Mouse (Mus musculus) MEL (cell line): ENCODE results near the gene Babam2. TPM values are rescaled to one million over a fixed set of nuclear protein-coding genes. Genes with fewer than 3 reads are reported as not detected.

Source experiments
- DNase-seq: peaks from one replicate; pipeline ENCODE4 v3.0.0; 2011; ENCODE audit warnings: low read depth, low spot score
- H3K27ac ChIP-seq: 2 replicates; pipeline ENCODE4 v1.5.1; 2012; ENCODE audit warnings: low read depth, mild to moderate bottlenecking, control low read depth, low read length, moderate library complexity; ENCODE audit not compliant: control insufficient read depth
- H3K27me3 ChIP-seq, 2 experiments: fragments of 150-350 bp in 1 of 2; sonication (generic) in 1 of 2; 2 replicates each; pipeline ENCODE4 v1.6.1; 2012; ENCODE audit warnings: low read length in 2 of 2, mild to moderate bottlenecking in 2 of 2, improper control_type of control experiment in 1 of 2, moderate library complexity in 1 of 2; ENCODE audit not compliant: insufficient read depth in 2 of 2, control insufficient read depth in 1 of 2
- H3K36me3 ChIP-seq, 2 experiments: 2 replicates each; pipeline ENCODE4 v1.6.1; 2012 to 2014; ENCODE audit warnings: low read length in 2 of 2, improper control_type of control experiment in 1 of 2, inconsistent platforms in 1 of 2, mild to moderate bottlenecking in 1 of 2; ENCODE audit not compliant: insufficient read depth in 2 of 2, control insufficient read depth in 1 of 2
- H3K4me1 ChIP-seq, 2 experiments: fragments of 150-350 bp in 1 of 2; sonication (generic) in 1 of 2; 2 replicates each; pipeline ENCODE4 v1.6.1; 2012; ENCODE audit warnings: low read length in 2 of 2, improper control_type of control experiment in 1 of 2, mild to moderate bottlenecking in 1 of 2; ENCODE audit not compliant: insufficient read depth in 2 of 2, control insufficient read depth in 1 of 2
- H3K4me3 ChIP-seq, 2 experiments: fragments of 150-350 bp in 1 of 2; sonication (generic) in 1 of 2; 2 replicates each; pipeline ENCODE4 v1.5.1; 2012; ENCODE audit warnings: low read depth in 2 of 2, low read length in 2 of 2, mild to moderate bottlenecking in 2 of 2, moderate library complexity in 2 of 2, control low read depth in 1 of 2, improper control_type of control experiment in 1 of 2; ENCODE audit not compliant: control insufficient read depth in 1 of 2, insufficient read depth in 1 of 2
- H3K79me2 ChIP-seq: 2 replicates; pipeline ENCODE4 v1.6.1; 2012; ENCODE audit warnings: mild to moderate bottlenecking, low read length, moderate library complexity; ENCODE audit not compliant: control insufficient read depth, poor library complexity, insufficient read depth
- H3K9ac ChIP-seq: 2 replicates; pipeline ENCODE4 v1.6.1; 2012; ENCODE audit warnings: low read depth, mild to moderate bottlenecking, control low read depth, low read length, moderate library complexity; ENCODE audit not compliant: control insufficient read depth, poor library complexity, severe bottlenecking
- H3K9me3 ChIP-seq: fragments of 150-350 bp; sonication (generic); replicated peaks from 2 replicates; pipeline ENCODE4 v1.6.1; 2012; ENCODE audit warnings: mild to moderate bottlenecking, low read length, improper control_type of control experiment, moderate library complexity; ENCODE audit not compliant: insufficient read depth
- CHD2 ChIP-seq: IDR thresholded peaks from 2 replicates; pipeline ENCODE4 v1.6.1; 2011; ENCODE audit warnings: low read length, improper control_type of control experiment
- CTCF ChIP-seq, 3 experiments: IDR thresholded peaks in 2 of 3; conservative IDR thresholded peaks in 1 of 3; 2 replicates each; pipeline ENCODE4 v1.5.1; 2011 to 2012; ENCODE audit warnings: low read length in 3 of 3, low read depth in 2 of 3, mild to moderate bottlenecking in 2 of 3, improper control_type of control experiment in 1 of 3, inconsistent platforms in 1 of 3, mixed read lengths in 1 of 3, moderate library complexity in 1 of 3; ENCODE audit not compliant: control insufficient read depth in 1 of 3, insufficient read depth in 1 of 3, poor library complexity in 1 of 3, severe bottlenecking in 1 of 3
- E2F4 ChIP-seq: IDR thresholded peaks from 2 replicates; pipeline ENCODE4 v1.6.1; 2011; ENCODE audit warnings: low read depth, low read length, improper control_type of control experiment, borderline replicate concordance
- EP300 ChIP-seq, 2 experiments: IDR thresholded peaks; 2 replicates each; pipeline ENCODE4 v1.6.1; 2011; ENCODE audit warnings: improper control_type of control experiment in 2 of 2, low read length in 2 of 2, low read depth in 1 of 2, mild to moderate bottlenecking in 1 of 2
- ETS1 ChIP-seq: IDR thresholded peaks from 2 replicates; pipeline ENCODE4 v1.6.1; 2012; ENCODE audit warnings: low read depth, mild to moderate bottlenecking, inconsistent platforms, low read length, improper control_type of control experiment, moderate library complexity
- GABPA ChIP-seq: IDR thresholded peaks from 2 replicates; pipeline ENCODE4 v1.6.1; 2012; ENCODE audit warnings: low read depth, mild to moderate bottlenecking, inconsistent platforms, low read length, improper control_type of control experiment, moderate library complexity
- GATA1 ChIP-seq: IDR thresholded peaks from 2 replicates; pipeline ENCODE4 v1.6.1; 2011; ENCODE audit warnings: low read depth, low read length, improper control_type of control experiment
- HCFC1 ChIP-seq: IDR thresholded peaks from 2 replicates; pipeline ENCODE4 v1.6.1; 2012; ENCODE audit warnings: low read depth, mild to moderate bottlenecking, inconsistent platforms, low read length, improper control_type of control experiment, moderate library complexity
- MAZ ChIP-seq: IDR thresholded peaks from 2 replicates; pipeline ENCODE4 v1.6.1; 2012; ENCODE audit warnings: low read depth, mild to moderate bottlenecking, inconsistent platforms, low read length, improper control_type of control experiment
- MEF2A ChIP-seq: IDR thresholded peaks from 2 replicates; pipeline ENCODE4 v1.6.1; 2014; ENCODE audit warnings: low read depth, mild to moderate bottlenecking, inconsistent platforms, low read length, improper control_type of control experiment; ENCODE audit not compliant: poor library complexity, insufficient replicate concordance, severe bottlenecking; ENCODE audit errors: extremely low read depth
- MYB ChIP-seq: IDR thresholded peaks from 2 replicates; pipeline ENCODE4 v1.6.1; 2011; ENCODE audit warnings: mild to moderate bottlenecking, low read depth, low read length, improper control_type of control experiment
- NELFE ChIP-seq: IDR thresholded peaks from 2 replicates; pipeline ENCODE4 v1.6.1; 2011; ENCODE audit warnings: low read depth, low read length, improper control_type of control experiment
- NRF1 ChIP-seq: IDR thresholded peaks from 2 replicates; pipeline ENCODE4 v1.6.1; 2014; ENCODE audit warnings: low read depth, mild to moderate bottlenecking, inconsistent platforms, low read length, improper control_type of control experiment, moderate library complexity; ENCODE audit not compliant: poor library complexity, insufficient read depth, severe bottlenecking
- POLR2A ChIP-seq, 2 experiments: IDR thresholded peaks; 2 replicates each; pipeline ENCODE4 v1.6.1; 2011 to 2012; ENCODE audit warnings: low read length in 2 of 2, mild to moderate bottlenecking in 2 of 2, control low read depth in 1 of 2, improper control_type of control experiment in 1 of 2, low read depth in 1 of 2, moderate library complexity in 1 of 2; ENCODE audit not compliant: control insufficient read depth in 1 of 2, insufficient read depth in 1 of 2, poor library complexity in 1 of 2
- POLR2AphosphoS2 ChIP-seq: IDR thresholded peaks from 2 replicates; pipeline ENCODE4 v1.6.1; 2011; ENCODE audit warnings: low read length, improper control_type of control experiment
- RCOR1 ChIP-seq: IDR thresholded peaks from 2 replicates; pipeline ENCODE4 v1.6.1; 2012; ENCODE audit warnings: low read depth, mild to moderate bottlenecking, inconsistent platforms, low read length, improper control_type of control experiment
- SIN3A ChIP-seq: IDR thresholded peaks from 2 replicates; pipeline ENCODE4 v1.6.1; 2012; ENCODE audit warnings: low read length, improper control_type of control experiment, inconsistent platforms
- SMC3 ChIP-seq: IDR thresholded peaks from 2 replicates; pipeline ENCODE4 v1.6.1; 2011; ENCODE audit warnings: low read depth, low read length, improper control_type of control experiment
- TCF12 ChIP-seq: IDR thresholded peaks from 2 replicates; pipeline ENCODE4 v1.6.1; 2014; ENCODE audit warnings: low read depth, mild to moderate bottlenecking, inconsistent platforms, low read length, improper control_type of control experiment, moderate library complexity
- UBTF ChIP-seq: IDR thresholded peaks from 2 replicates; pipeline ENCODE4 v1.6.1; 2012; ENCODE audit warnings: low read depth, mild to moderate bottlenecking, inconsistent platforms, low read length, improper control_type of control experiment, moderate library complexity, borderline replicate concordance; ENCODE audit not compliant: insufficient read depth
- USF2 ChIP-seq, 2 experiments: IDR thresholded peaks; 2 replicates each; pipeline ENCODE4 v1.6.1; 2011 to 2012; ENCODE audit warnings: improper control_type of control experiment in 2 of 2, low read length in 2 of 2, borderline replicate concordance in 1 of 2, inconsistent platforms in 1 of 2, low read depth in 1 of 2, mild to moderate bottlenecking in 1 of 2; ENCODE audit not compliant: insufficient read depth in 1 of 2
- ZC3H11A ChIP-seq: IDR thresholded peaks from 2 replicates; pipeline ENCODE4 v1.6.1; 2012; ENCODE audit warnings: low read depth, mild to moderate bottlenecking, inconsistent platforms, low read length, improper control_type of control experiment
- ZNF384 ChIP-seq: IDR thresholded peaks from 2 replicates; pipeline ENCODE4 v1.6.1; 2012; ENCODE audit warnings: low read depth, mild to moderate bottlenecking, inconsistent platforms, low read length, improper control_type of control experiment
- polyA plus RNA-seq, 2 experiments: library from polyadenylated mRNA; stranded (reverse) in 1 of 2; unstranded in 1 of 2; fragments of >175 nt in 1 of 2; fragments of >200 nt in 1 of 2; gene quantifications; 2 replicates each; pipeline versions ENCODE4 v1.2.1 to v1.2.4; 2012; ENCODE audit warnings: low replicate concordance in 2 of 2, low read depth in 1 of 2; ENCODE audit not compliant: insufficient read length in 2 of 2, insufficient read depth in 1 of 2, missing spikeins in 1 of 2
- total RNA-seq: library from RNA; depleted of rRNA; stranded (reverse); fragments of 300-350 nt; gene quantifications from 2 replicates; pipeline ENCODE4 v1.2.3, GENCODE M21; 2012

Gene Babam2
- total and polyA plus RNA-seq, 3 experiments: 43.3 to 86.6 TPM; not detected in 1

- Histone ChIP-seq H3K9me3 (no peaks in the 10 kb centered on the region), H3K79me2 (no peaks in the 10 kb centered on the region), H3K36me3 (peaks cover 0 to 17% of the 10 kb centered on the region in 2 experiments; a peak in 2 of 4 replicates), H3K9ac (no peak overlapping the region), H3K4me1 (peaks cover 4 to 9% of the 10 kb centered on the region in 2 experiments), H3K4me3 (no peak overlapping the region), H3K27ac (no peak overlapping the region), H3K27me3 (no peaks in the 10 kb centered on the region)
- no peak for DNase-seq
- TF ChIP-seq RCOR1 (no peak), MEF2A (no peak), HCFC1 (no peak), SIN3A (no peak), GATA1 (no peak), NELFE (no peak), CHD2 (no peak), ZNF384 (no peak), GABPA (no peak), E2F4 (no peak), NRF1 (no peak), ETS1 (no peak), MAZ (no peak), TCF12 (no peak)
These were observed 337.1 kb downstream of the Babam2 start for GRCm38 (mm10) chr5:32034475-32035054.

GRCm38 (mm10) chr5:32035721-32036320, 338.3 kb downstream of the Babam2 start:
- no peak overlapping the region for H3K4me3 ChIP-seq
- TF ChIP-seq POLR2A (IDR thresholded peaks at IDR 0.05; ENCODE audit: control insufficient read depth in 1 of 2, insufficient read depth in 1 of 2, low read depth in 1 of 2, low read length in 2 of 2, poor library complexity in 1 of 2) (no peak), ETS1 (no peak), MYB (no peak), ZC3H11A (no peak), POLR2AphosphoS2 (no peak), NELFE (no peak), MAZ (no peak), TCF12 (no peak), USF2 (IDR thresholded peaks at IDR 0.05; ENCODE audit: borderline replicate concordance in 1 of 2, insufficient read depth in 1 of 2, low read depth in 1 of 2, low read length in 2 of 2) (no peak), CTCF (IDR thresholded peaks at IDR 0.05 in 2 of 3, conservative IDR thresholded peaks at IDR 0.05 in 1 of 3; ENCODE audit: control insufficient read depth in 1 of 3, insufficient read depth in 1 of 3, low read depth in 2 of 3, low read length in 3 of 3, poor library complexity in 1 of 3, severe bottlenecking in 1 of 3) (no peak), UBTF (no peak), SMC3 (no peak), EP300 (IDR thresholded peaks at IDR 0.05; ENCODE audit: low read depth in 1 of 2, low read length in 2 of 2) (no peak)
- TF ChIP-seq, all 39 proteins: peak for 0
- Histone ChIP-seq H3K9ac (no peak overlapping the region), H3K27me3 (no peaks in the 10 kb centered on the region), H3K36me3 (peaks cover 0 to 13% of the 10 kb centered on the region in 2 experiments; a peak in 2 of 4 replicates), H3K4me1 (peaks cover 4 to 7% of the 10 kb centered on the region in 2 experiments), H3K9me3 (no peaks in the 10 kb centered on the region), H3K79me2 (no peaks in the 10 kb centered on the region), H3K27ac (no peak overlapping the region)
- DNase-seq: no peak
